Mouse (Mus musculus): ENCODE data around the gene Rnf222. TPM values are rescaled to one million over a fixed set of nuclear protein-coding genes. Genes with fewer than 3 reads are reported as not detected.
A peak's percentile ranks its signal among the peaks of the same experiment; 100 is the strongest.

Rnf222 gene
- total and polyA plus RNA-seq, 2 experiments from 2014 or later, result 0.24 TPM; not detected in 1

GRCm38 (mm10) chr11:68902823-68903222, 14.5 kb downstream of the Rnf222 start:
- H3K36me3 ChIP-seq (ENCODE audit: insufficient read depth), result peaks cover 38% of the 10 kb centered on the region
- H3K27me3 ChIP-seq (ENCODE audit: insufficient read depth, low read length), result no peaks in the 10 kb centered on the region
- no peak for DNase-seq
- H3K9me3 ChIP-seq (ENCODE audit: low read length), result no peaks in the 10 kb centered on the region
- peak overlapping the region; percentile 89; the same call in 1 of the 2 replicates for H3K9ac ChIP-seq
- H3K27ac ChIP-seq (ENCODE audit: low read depth, low read length), result no peak overlapping the region
- no peaks in the 10 kb centered on the region for H3K4me1 ChIP-seq (ENCODE audit: insufficient read depth)
- TF ChIP-seq CTCF (IDR thresholded peaks at IDR 0.05; ENCODE audit: low read depth), result no peak
- H3K4me2 ChIP-seq (ENCODE audit: low read depth), result peak overlapping the region; percentile 69
- ATAC-seq, result no peak
- 82% methylated on average over 5 of the region's 5 CpGs for WGBS
- H3K4me3 ChIP-seq (ENCODE audit: low read depth, low read length), result peak overlapping the region; percentile 56; the same call in 1 of the 2 replicates

GRCm38 (mm10) chr11:68903775-68904174, 15.4 kb downstream of the Rnf222 start:
- H3K4me1 ChIP-seq (ENCODE audit: insufficient read depth), result no peaks in the 10 kb centered on the region
- H3K9me3 ChIP-seq (ENCODE audit: low read length), result no peaks in the 10 kb centered on the region
- ATAC-seq, result no peak
- no peak overlapping the region for H3K4me3 ChIP-seq (ENCODE audit: low read depth, low read length)
- DNase-seq, result no peak
- no peak overlapping the region for H3K27ac ChIP-seq (ENCODE audit: low read depth, low read length)
- no peak for TF ChIP-seq CTCF (IDR thresholded peaks at IDR 0.05; ENCODE audit: low read depth)
- H3K36me3 ChIP-seq (ENCODE audit: insufficient read depth), result peaks cover 38% of the 10 kb centered on the region
- no peak overlapping the region for H3K9ac ChIP-seq
- no peaks in the 10 kb centered on the region for H3K27me3 ChIP-seq (ENCODE audit: insufficient read depth, low read length)
- WGBS, result 93% methylated on average over 2 of the region's 2 CpGs
- H3K4me2 ChIP-seq (ENCODE audit: low read depth), result no peak overlapping the region

DNA sequence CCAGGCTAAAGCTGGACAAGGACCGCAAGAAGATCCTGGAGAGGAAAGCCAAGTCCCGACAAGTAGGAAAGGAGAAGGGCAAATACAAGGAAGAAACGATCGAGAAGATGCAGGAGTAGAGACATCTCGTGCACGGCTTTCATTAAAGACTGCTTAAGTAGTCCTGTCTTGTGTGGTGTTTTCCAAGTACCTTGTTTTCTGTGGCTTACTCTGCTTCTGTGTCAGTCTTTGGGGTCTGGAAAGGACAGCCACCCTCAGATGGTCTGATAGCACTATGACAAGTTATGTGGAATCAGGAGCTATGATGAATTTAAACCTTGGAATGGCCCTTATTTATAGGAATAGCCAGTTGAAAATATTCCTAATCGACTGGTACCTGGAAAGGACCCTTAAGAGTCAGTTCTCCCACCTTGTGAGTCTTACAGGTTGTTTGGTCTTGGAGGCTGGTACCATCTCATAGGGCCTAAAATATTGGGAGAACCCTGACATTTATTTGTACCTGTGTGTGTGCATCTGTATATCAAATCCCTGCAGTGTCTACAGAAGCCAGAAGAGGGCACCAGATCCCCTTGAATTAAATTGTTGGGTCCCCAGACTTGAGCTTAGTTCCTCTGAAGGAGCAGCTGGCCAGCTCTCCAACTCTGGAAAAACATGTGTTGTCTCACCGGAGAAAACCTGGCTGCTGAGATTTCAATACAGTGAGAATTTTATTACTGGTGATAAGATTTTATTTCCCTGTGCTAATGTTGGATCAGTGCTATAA, 16.2 kb downstream of the Rnf222 start:
- DNase-seq, result peak; percentile 88
- Histone ChIP-seq H3K4me1 (ENCODE audit: insufficient read depth) (no peaks in the 10 kb centered on the region), H3K9ac (no peak overlapping the region), H3K4me2 (ENCODE audit: low read depth) (no peak overlapping the region), H3K36me3 (ENCODE audit: insufficient read depth) (peaks cover 38% of the 10 kb centered on the region), H3K27me3 (ENCODE audit: insufficient read depth, low read length) (no peaks in the 10 kb centered on the region), H3K9me3 (ENCODE audit: low read length) (no peaks in the 10 kb centered on the region), H3K27ac (ENCODE audit: low read depth, low read length) (no peak overlapping the region), H3K4me3 (ENCODE audit: low read depth, low read length) (no peak overlapping the region)
- no peak for ATAC-seq
- WGBS, result 79% methylated on average over 8 of the region's 8 CpGs
- TF ChIP-seq CTCF (IDR thresholded peaks at IDR 0.05; ENCODE audit: low read depth), result peak; percentile 80

- Histone ChIP-seq H3K9me3 (ENCODE audit: low read length) (no peaks in the 10 kb centered on the region), H3K9ac (no peak overlapping the region), H3K27me3 (ENCODE audit: insufficient read depth, low read length) (no peaks in the 10 kb centered on the region), H3K36me3 (ENCODE audit: insufficient read depth) (peaks cover 38% of the 10 kb centered on the region), H3K4me3 (ENCODE audit: low read depth, low read length) (no peak overlapping the region), H3K4me2 (ENCODE audit: low read depth) (no peak overlapping the region), H3K27ac (ENCODE audit: low read depth, low read length) (no peak overlapping the region), H3K4me1 (ENCODE audit: insufficient read depth) (no peaks in the 10 kb centered on the region)
- whole genome bisulfite sequencing, result 88% methylated on average over 3 of the region's 3 CpGs
- DNase-seq (no peak), ATAC-seq (no peak)
- TF ChIP-seq CTCF (IDR thresholded peaks at IDR 0.05; ENCODE audit: low read depth), result no peak
Measured at GRCm38 (mm10) chr11:68905138-68905531, 16.8 kb downstream of the Rnf222 start.

DNA sequence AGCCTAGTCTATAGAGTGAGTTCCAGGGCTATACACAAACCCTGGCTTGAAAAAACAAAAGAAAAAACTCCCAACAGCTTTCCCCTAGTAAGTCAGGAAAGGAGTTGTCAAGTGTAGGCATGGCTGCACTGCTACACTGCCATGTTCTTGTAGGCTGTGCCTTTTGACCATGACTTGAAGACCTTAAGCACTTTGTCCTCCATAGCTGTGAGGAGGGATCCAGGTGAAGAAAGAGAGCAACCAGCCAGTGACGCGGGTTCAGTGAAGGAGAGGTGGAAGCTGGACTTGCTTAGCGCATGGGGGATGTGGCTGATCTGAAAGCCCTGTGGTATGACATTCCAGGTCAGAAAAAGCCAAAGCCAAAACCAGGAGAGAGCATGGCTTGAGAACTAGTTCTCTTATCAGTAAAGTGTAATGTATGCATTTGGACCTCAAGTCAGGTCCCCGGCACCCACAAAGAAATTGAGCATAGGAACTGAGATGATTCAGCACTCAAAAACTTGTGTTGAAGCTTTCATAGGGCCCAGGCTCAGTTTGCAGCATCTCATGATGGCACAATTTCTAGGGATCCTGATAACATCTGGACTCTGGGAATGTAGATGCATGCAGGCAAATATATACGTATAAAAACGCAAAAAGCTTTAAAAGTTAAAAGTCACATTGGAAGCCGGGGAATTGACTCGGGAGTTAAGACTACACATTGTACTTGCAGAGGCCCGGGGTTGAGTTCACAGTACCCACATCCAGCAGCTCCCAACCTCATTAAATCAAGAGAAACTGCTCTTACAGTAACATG, 17.5 kb downstream of the Rnf222 start:
- H3K4me3 ChIP-seq (ENCODE audit: low read depth, low read length), result no peak overlapping the region
- no peak overlapping the region for H3K9ac ChIP-seq
- H3K9me3 ChIP-seq (ENCODE audit: low read length), result no peaks in the 10 kb centered on the region
- ATAC-seq, result no peak
- H3K36me3 ChIP-seq (ENCODE audit: insufficient read depth), result peaks cover 38% of the 10 kb centered on the region
- no peak for DNase-seq
- no peak overlapping the region for H3K27ac ChIP-seq (ENCODE audit: low read depth, low read length)
- H3K27me3 ChIP-seq (ENCODE audit: insufficient read depth, low read length), result no peaks in the 10 kb centered on the region
- no peak overlapping the region for H3K4me2 ChIP-seq (ENCODE audit: low read depth)
- no peaks in the 10 kb centered on the region for H3K4me1 ChIP-seq (ENCODE audit: insufficient read depth)
- TF ChIP-seq CTCF (IDR thresholded peaks at IDR 0.05; ENCODE audit: low read depth), result no peak
- WGBS, result 90% methylated on average over 9 of the region's 9 CpGs

DNA sequence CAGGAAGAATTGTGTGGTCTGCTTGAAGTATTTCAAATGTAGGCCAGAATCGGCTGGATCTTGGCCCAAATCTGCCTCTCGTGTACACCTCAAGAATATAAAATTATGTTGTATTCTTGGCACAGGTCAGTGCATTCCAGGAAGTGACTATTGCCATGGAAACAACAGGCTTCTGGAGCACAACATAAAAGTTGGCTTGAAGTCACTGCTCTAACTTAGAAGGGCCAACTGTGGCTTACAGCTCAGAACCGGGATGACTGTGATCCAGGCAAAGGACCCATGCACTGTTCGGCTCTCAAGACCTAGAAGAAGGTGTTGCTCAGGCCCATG, 18.1 kb downstream of the Rnf222 start:
- H3K36me3 ChIP-seq (ENCODE audit: insufficient read depth), result peaks cover 38% of the 10 kb centered on the region

DNA sequence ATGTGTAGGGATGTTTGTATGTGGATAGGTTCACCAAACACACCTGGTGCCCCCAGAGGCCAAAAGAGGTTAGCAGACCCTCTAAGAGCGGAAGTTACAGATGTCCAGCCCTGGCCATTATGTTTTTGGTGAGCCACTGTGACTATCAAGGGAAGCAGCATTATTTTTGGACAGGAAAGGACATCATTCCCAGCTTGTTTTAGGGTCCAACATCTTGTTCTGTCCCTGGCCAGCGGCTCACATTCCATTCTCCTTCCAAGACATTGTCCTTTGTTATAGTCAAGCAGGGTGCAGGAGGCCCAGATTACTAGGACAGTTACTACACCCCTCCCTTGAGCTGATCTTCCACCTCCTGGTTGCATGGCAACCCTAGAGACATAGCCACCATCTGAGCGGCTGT, 18.9 kb downstream of the Rnf222 start:
- Histone ChIP-seq H3K9ac (no peak overlapping the region), H3K27me3 (ENCODE audit: insufficient read depth, low read length) (no peaks in the 10 kb centered on the region), H3K4me3 (ENCODE audit: low read depth, low read length) (no peak overlapping the region), H3K9me3 (ENCODE audit: low read length) (no peaks in the 10 kb centered on the region), H3K4me2 (ENCODE audit: low read depth) (no peak overlapping the region), H3K27ac (ENCODE audit: low read depth, low read length) (no peak overlapping the region), H3K36me3 (ENCODE audit: insufficient read depth) (peaks cover 38% of the 10 kb centered on the region), H3K4me1 (ENCODE audit: insufficient read depth) (no peaks in the 10 kb centered on the region)
- ATAC-seq, result no peak
- 81% methylated on average over 3 of the region's 3 CpGs for WGBS
- TF ChIP-seq CTCF (IDR thresholded peaks at IDR 0.05; ENCODE audit: low read depth), result no peak
- DNase-seq, result no peak

More for the DNA sequence above, 18.1 kb downstream of the Rnf222 start:
- no peaks in the 10 kb centered on the region for H3K9me3 ChIP-seq (ENCODE audit: low read length)
- no peak overlapping the region for H3K27ac ChIP-seq (ENCODE audit: low read depth, low read length)
- WGBS, result 60% methylated on average over 4 of the region's 4 CpGs
- no peak overlapping the region for H3K4me2 ChIP-seq (ENCODE audit: low read depth)
- no peaks in the 10 kb centered on the region for H3K27me3 ChIP-seq (ENCODE audit: insufficient read depth, low read length)
- H3K4me1 ChIP-seq (ENCODE audit: insufficient read depth), result no peaks in the 10 kb centered on the region
- H3K9ac ChIP-seq, result no peak overlapping the region
- no peak for TF ChIP-seq CTCF (IDR thresholded peaks at IDR 0.05; ENCODE audit: low read depth)
- no peak overlapping the region for H3K4me3 ChIP-seq (ENCODE audit: low read depth, low read length)
- ATAC-seq, result no peak
- DNase-seq, result no peak
